ENCODE assay signal across 10 mouse cellular contexts in genomic region chr9:13470013-13470412, GRCm38 (mm10). TPM values are rescaled to one million over a fixed set of nuclear protein-coding genes. Genes with fewer than 3 reads are reported as not detected.
A peak's percentile ranks its signal among the peaks of the same experiment; 100 is the strongest.
DNase-seq lines count a peak whose midpoint lies in the region; ATAC-seq and TF ChIP-seq lines count a peak whose summit lies in the region.
"Had no signal": no experiment of that assay in that cellular context is flagged by ENCODE, and none has a peak within 500 bp of the region (broad histone marks: within the 10 kb centered on the region; RNA-seq: fewer than 3 reads in every experiment).

No protein-coding gene starts in this region.

- no peak overlapping the region for H3K27ac ChIP-seq in liver, adult 2 months (replicated peaks; ENCODE audit: insufficient read depth, low read depth, low read length)
- H3K27ac ChIP-seq in liver, embryonic 12.5 days = no peak overlapping the region
- H3K27ac ChIP-seq in heart, embryonic 13.5 days (replicated peaks) = peak overlapping the region; percentile 73; the same call in 1 of the 2 replicates
- H3K27ac ChIP-seq in lung, embryonic 15.5 days = peak overlapping the region; percentile 62; the same call in 1 of the 2 replicates
- H3K27ac ChIP-seq in hindbrain, embryonic 12.5 days = no peak overlapping the region

- no peak for TF ChIP-seq CTCF in liver, adult 2 months (IDR thresholded peaks at IDR 0.05; ENCODE audit: low read depth, low read length)

- no peaks in the 10 kb centered on the region for H3K27me3 ChIP-seq in liver, adult 2 months (ENCODE audit: control insufficient read depth, insufficient read depth, low read length)
- H3K27me3 ChIP-seq in liver, embryonic 12.5 days (replicated peaks) = no peaks in the 10 kb centered on the region
- no peaks in the 10 kb centered on the region for H3K27me3 ChIP-seq in heart, embryonic 13.5 days (replicated peaks)
- H3K27me3 ChIP-seq in lung, embryonic 15.5 days = no peaks in the 10 kb centered on the region
- no peaks in the 10 kb centered on the region for H3K27me3 ChIP-seq in hindbrain, embryonic 12.5 days

- H3K9me3 ChIP-seq in liver, embryonic 12.5 days (replicated peaks) = no peaks in the 10 kb centered on the region
- no peaks in the 10 kb centered on the region for H3K9me3 ChIP-seq in heart, embryonic 13.5 days
- no peaks in the 10 kb centered on the region for H3K9me3 ChIP-seq in lung, embryonic 15.5 days
- H3K9me3 ChIP-seq in hindbrain, embryonic 12.5 days (replicated peaks) = no peaks in the 10 kb centered on the region

- H3K36me3 ChIP-seq in liver, adult 2 months (ENCODE audit: control insufficient read depth, insufficient read depth, low read length) = no peaks in the 10 kb centered on the region
- no peaks in the 10 kb centered on the region for H3K36me3 ChIP-seq in liver, embryonic 12.5 days
- H3K36me3 ChIP-seq in heart, embryonic 13.5 days = no peaks in the 10 kb centered on the region
- H3K36me3 ChIP-seq in lung, embryonic 15.5 days = no peaks in the 10 kb centered on the region
- H3K36me3 ChIP-seq in hindbrain, embryonic 12.5 days = no peaks in the 10 kb centered on the region

- no peak for ATAC-seq in liver, embryonic 12.5 days
- ATAC-seq in heart, embryonic 13.5 days (ENCODE audit: extremely low read depth, insufficient number of reproducible peaks, low FRiP score, low TSS enrichment) = no peak
- no peak for ATAC-seq in lung, embryonic 15.5 days (ENCODE audit: borderline replicate concordance, extremely low read depth, low FRiP score, low TSS enrichment)
- no peak for ATAC-seq in frontal cortex, adult (ENCODE audit: low TSS enrichment)
- no peak for ATAC-seq in hindbrain, embryonic 12.5 days (ENCODE audit: low FRiP score)

- H3K4me1 ChIP-seq in liver, adult 2 months (ENCODE audit: control insufficient read depth, insufficient read depth, low read length) = peaks cover 16% of the 10 kb centered on the region
- 0 out of 2 replicates have a peak, but pooled peaks cover 16% of the 10 kb centered on the region for H3K4me1 ChIP-seq in liver, embryonic 12.5 days
- peaks cover 57% of the 10 kb centered on the region for H3K4me1 ChIP-seq in heart, embryonic 13.5 days
- peaks cover 23% of the 10 kb centered on the region for H3K4me1 ChIP-seq in lung, embryonic 15.5 days
- H3K4me1 ChIP-seq in hindbrain, embryonic 12.5 days = peaks cover 14% of the 10 kb centered on the region

- TF ChIP-seq POLR2A in liver, adult 2 months (IDR thresholded peaks at IDR 0.05; ENCODE audit: extremely low read depth, insufficient read depth, low read length) = no peak

- 68% methylated on average over 7 of the region's 7 CpGs for WGBS in liver, adult 2 months
- 15% methylated on average over 7 of the region's 7 CpGs for WGBS in liver, embryonic 12.5 days (ENCODE audit: insufficient replicate concordance)
- WGBS in heart, embryonic 13.5 days = 30% methylated on average over 7 of the region's 7 CpGs
- WGBS in lung, embryonic 15.5 days = 24% methylated on average over 7 of the region's 7 CpGs
- WGBS in hindbrain, embryonic 12.5 days = 44% methylated on average over 7 of the region's 7 CpGs

- no peak overlapping the region for H3K9ac ChIP-seq in liver, adult 2 months (ENCODE audit: low read depth, low read length)
- H3K9ac ChIP-seq in liver, embryonic 12.5 days = no peak overlapping the region
- H3K9ac ChIP-seq in heart, embryonic 13.5 days = no peak overlapping the region
- H3K9ac ChIP-seq in lung, embryonic 15.5 days = no peak overlapping the region
- no peak overlapping the region for H3K9ac ChIP-seq in hindbrain, embryonic 12.5 days

- H3K4me2 ChIP-seq in liver, embryonic 12.5 days = no peak overlapping the region
- no peak overlapping the region for H3K4me2 ChIP-seq in heart, embryonic 13.5 days
- H3K4me2 ChIP-seq in lung, embryonic 15.5 days = no peak overlapping the region
- H3K4me2 ChIP-seq in hindbrain, embryonic 12.5 days (replicated peaks) = no peak overlapping the region

- peak; percentile 6 for DNase-seq in liver, adult 2 months (ENCODE audit: extremely low read depth, low read depth, low spot score)
- DNase-seq in thymus, postnatal 14 days = peak; percentile 77
- DNase-seq in right cerebral cortex, postnatal 14 days = no peak
- DNase-seq: layer of hippocampus, postnatal 36 days had no signal

- H3K4me3 ChIP-seq in liver, adult 2 months (ENCODE audit: insufficient read depth, low read depth, low read length) = no peak overlapping the region
- H3K4me3 ChIP-seq in liver, embryonic 12.5 days = no peak overlapping the region
- no peak overlapping the region for H3K4me3 ChIP-seq in heart, embryonic 13.5 days
- H3K4me3 ChIP-seq in lung, embryonic 15.5 days = no peak overlapping the region
- H3K4me3 ChIP-seq in hindbrain, embryonic 12.5 days = no peak overlapping the region

- H3K79me2 ChIP-seq in liver, adult 2 months (ENCODE audit: control insufficient read depth, insufficient read depth, low read length) = no peaks in the 10 kb centered on the region

RNA-seq across cellular contexts. Expression of gene Gm17571, which starts 23.5 kb away (rescaled TPM):
- not detected in 2 replicates for total RNA-seq in liver, adult 2 months (2014; rRNA removed)
- not detected in 2 replicates for polyA plus RNA-seq in liver, adult 2 months (2012; rRNA removed)
- polyA plus RNA-seq in liver, embryonic 12.5 days (2016; fragmentation: Nextera tagmentation; extraction: Ambion mirVana) = not detected in 2 replicates
- not detected in 2 replicates for polyA plus RNA-seq in heart, embryonic 13.5 days (2015; fragmentation: Nextera tagmentation; extraction: Ambion mirVana)
- polyA plus RNA-seq in lung, embryonic 15.5 days (2015; fragmentation: Nextera tagmentation; extraction: Ambion mirVana) = not detected in 2 replicates
- polyA plus RNA-seq in hindbrain, embryonic 12.5 days (2016; fragmentation: Nextera tagmentation; extraction: Ambion mirVana) = not detected in 2 replicates
- total RNA-seq: layer of hippocampus, postnatal 36 days had no signal
- polyA plus RNA-seq: testis, adult 2 months had no signal

Comparison
In these comparisons a context has a peak if more than half of its experiments do, and no peak if none do; other contexts are left out.
1. H3K27ac ChIP-seq: peak in heart, embryonic 13.5 days (single experiment) and lung, embryonic 15.5 days (single experiment); none in liver, adult 2 months (single experiment), liver, embryonic 12.5 days (single experiment) and hindbrain, embryonic 12.5 days (single experiment).